Mouse (Mus musculus) forebrain, postnatal 0 days (tissue): ENCODE results near the gene Apba2. TPM values are rescaled to one million over a fixed set of nuclear protein-coding genes. Genes with fewer than 3 reads are reported as not detected.
A peak's percentile ranks its signal among the peaks of the same experiment; 100 is the strongest.

Experiments used
- ATAC-seq: fragments of 200-750 bp; cut with Nextera tagmentation; 2 replicates; pipeline ENCODE4 v1.8.0; 2017; ENCODE audit warnings: mild to moderate bottlenecking, moderate library complexity
- DNase-seq: peaks from one replicate; pipeline ENCODE4 v3.0.0-alpha.2; 2015
- H3K27ac ChIP-seq: fragments of 300-500 bp; sonication (generic); 2 replicates; pipeline ENCODE4 v1.5.1; 2014; ENCODE audit warnings: low read depth, mild to moderate bottlenecking, antibody characterized with exemption, low read length, moderate library complexity, mixed read lengths
- H3K27me3 ChIP-seq: fragments of 300-500 bp; sonication (generic); 2 replicates; pipeline ENCODE4 v1.6.1; 2014; ENCODE audit warnings: mild to moderate bottlenecking, low read length, mixed read lengths; ENCODE audit not compliant: insufficient read depth
- H3K36me3 ChIP-seq: fragments of 300-500 bp; sonication (generic); 2 replicates; pipeline ENCODE4 v1.6.1; 2014; ENCODE audit warnings: mild to moderate bottlenecking, moderate library complexity; ENCODE audit not compliant: insufficient read depth
- H3K4me1 ChIP-seq: fragments of 300-500 bp; sonication (generic); 2 replicates; pipeline ENCODE4 v1.6.1; 2014; ENCODE audit warnings: antibody characterized with exemption; ENCODE audit not compliant: insufficient read depth
- H3K4me2 ChIP-seq: fragments of 300-500 bp; sonication (generic); 2 replicates; pipeline ENCODE4 v1.6.1; 2014; ENCODE audit warnings: low read depth, mild to moderate bottlenecking, moderate library complexity
- H3K4me3 ChIP-seq: fragments of 300-500 bp; sonication (generic); 2 replicates; pipeline ENCODE4 v1.5.1; 2014; ENCODE audit warnings: low read depth, low read length, mixed read lengths
- H3K9ac ChIP-seq: fragments of 300-500 bp; sonication (generic); 2 replicates; pipeline ENCODE4 v1.6.1; 2014; ENCODE audit warnings: mild to moderate bottlenecking
- H3K9me3 ChIP-seq: fragments of 300-500 bp; sonication (generic); 2 replicates; pipeline ENCODE4 v1.6.1; 2016; ENCODE audit warnings: low read length
- CTCF ChIP-seq: sonication (generic); IDR thresholded peaks from 2 replicates; pipeline ENCODE4 v1.5.1; 2016; ENCODE audit warnings: antibody characterized with exemption, control low read depth, low read depth
- WGBS: fragments of 180-500 bp; shearing (Covaris S2); extraction: QIAGEN DNeasy Blood & Tissue Kit; methylation state at CpG from one replicate; pipeline ENCODE4 v1.1.7; 2014; 5-methylcytosine and 5-hydroxymethylcytosine counted together
- polyA plus RNA-seq: library from polyadenylated mRNA; unstranded; fragments of >200 nt; fragmentation: Nextera tagmentation; extraction: Ambion mirVana; gene quantifications from 2 replicates; pipeline ENCODE4 v1.2.1, GENCODE M21; 2015
- total RNA-seq: library from RNA; depleted of rRNA; stranded (reverse); fragments of >200 nt; gene quantifications from 2 replicates; pipeline ENCODE4 v1.2.3, GENCODE M21; 2014

Gene Apba2
- total and polyA plus RNA-seq, 2 experiments from 2014 or later: 227 to 332 TPM

GRCm38 (mm10) chr7:64741333-64742307 lies 240.1 kb downstream of the Apba2 start:
- no peak overlapping the region for H3K4me2 ChIP-seq
- no peaks in the 10 kb centered on the region for H3K27me3 ChIP-seq
- H3K36me3 ChIP-seq: peaks cover 45% of the 10 kb centered on the region
- DNase-seq (peak; percentile 96), ATAC-seq (peak; percentile 95)
- H3K9ac ChIP-seq: no peak overlapping the region
- H3K4me3 ChIP-seq: no peak overlapping the region
- TF ChIP-seq CTCF: peak; percentile 99
- WGBS: 23% methylated on average over 8 of the region's 8 CpGs
- H3K27ac ChIP-seq: peak overlapping the region; percentile 50
- no peaks in the 10 kb centered on the region for H3K4me1 ChIP-seq
- no peaks in the 10 kb centered on the region for H3K9me3 ChIP-seq

DNA sequence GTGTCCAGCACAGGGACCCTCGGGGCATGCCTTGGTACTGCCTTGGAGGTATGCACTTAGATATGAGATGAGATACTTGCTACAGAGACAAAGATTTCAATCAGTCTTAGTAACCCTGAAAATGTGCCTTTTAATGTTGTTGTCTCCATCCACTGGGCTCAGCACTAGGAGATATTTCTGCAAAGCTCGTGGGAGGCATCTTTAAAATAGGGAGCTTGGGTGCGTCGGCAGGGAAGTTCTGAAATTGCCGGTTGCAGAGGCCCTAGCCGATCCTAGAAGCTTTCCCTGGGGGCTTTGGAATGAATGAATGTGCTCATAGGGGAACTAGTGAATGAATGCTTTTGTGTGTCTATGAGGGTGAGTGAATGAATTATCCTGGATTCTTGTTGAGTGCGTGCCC lies 242.1 kb downstream of the Apba2 start:
- no peak overlapping the region for H3K9ac ChIP-seq
- no peak overlapping the region for H3K27ac ChIP-seq
- peaks cover 49% of the 10 kb centered on the region for H3K36me3 ChIP-seq
- DNase-seq (no peak), ATAC-seq (no peak)
- no peak for TF ChIP-seq CTCF
- 92% methylated on average over 7 of the region's 7 CpGs for WGBS
- H3K4me3 ChIP-seq: no peak overlapping the region
- H3K27me3 ChIP-seq: no peaks in the 10 kb centered on the region
- H3K9me3 ChIP-seq: no peaks in the 10 kb centered on the region
- H3K4me1 ChIP-seq: no peaks in the 10 kb centered on the region
- no peak overlapping the region for H3K4me2 ChIP-seq

GRCm38 (mm10) chr7:64751465-64751864 lies 250.0 kb downstream of the Apba2 start:
- peak; percentile 96 for TF ChIP-seq CTCF
- DNase-seq: peak; percentile 87
- H3K27me3 ChIP-seq: no peaks in the 10 kb centered on the region
- ATAC-seq: peak; percentile 89
- H3K9me3 ChIP-seq: no peaks in the 10 kb centered on the region
- H3K4me2 ChIP-seq: no peak overlapping the region
- WGBS: 22% methylated on average over 5 of the region's 5 CpGs
- H3K4me1 ChIP-seq: no peaks in the 10 kb centered on the region
- H3K4me3 ChIP-seq: no peak overlapping the region
- H3K36me3 ChIP-seq: peaks cover 27% of the 10 kb centered on the region
- H3K9ac ChIP-seq: no peak overlapping the region
- no peak overlapping the region for H3K27ac ChIP-seq

DNA sequence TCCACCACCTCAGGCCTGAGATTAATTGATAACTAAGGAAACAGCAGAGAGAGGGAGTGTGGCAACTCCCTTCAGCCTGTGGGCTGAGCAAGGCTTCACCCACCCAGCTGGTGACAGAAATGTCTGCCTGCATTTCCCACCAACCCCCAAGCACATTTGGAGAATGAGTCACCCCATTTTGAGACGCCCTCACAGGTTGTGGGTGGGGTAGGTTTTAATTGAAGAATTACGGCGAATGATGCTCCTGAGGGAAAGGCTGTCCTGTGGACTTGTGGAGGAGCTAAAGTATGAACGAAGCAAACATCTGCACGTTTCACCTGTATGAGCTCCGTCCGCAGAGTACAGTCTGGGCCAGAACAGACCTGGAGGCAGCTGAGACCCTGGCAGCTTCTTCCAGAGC lies 250.6 kb downstream of the Apba2 start:
- H3K4me1 ChIP-seq: no peaks in the 10 kb centered on the region
- no peak for TF ChIP-seq CTCF
- H3K9ac ChIP-seq: no peak overlapping the region
- ATAC-seq (no peak), DNase-seq (no peak)
- H3K27ac ChIP-seq: no peak overlapping the region
- no peaks in the 10 kb centered on the region for H3K27me3 ChIP-seq
- no peaks in the 10 kb centered on the region for H3K9me3 ChIP-seq
- H3K36me3 ChIP-seq: peaks cover 27% of the 10 kb centered on the region
- WGBS: 96% methylated on average over 7 of the region's 7 CpGs
- H3K4me2 ChIP-seq: no peak overlapping the region
- no peak overlapping the region for H3K4me3 ChIP-seq

- ATAC-seq (no peak), DNase-seq (no peak)
- WGBS: 82% methylated on average over 6 of the region's 6 CpGs
- peaks cover 16% of the 10 kb centered on the region for H3K36me3 ChIP-seq
- H3K4me3 ChIP-seq: no peak overlapping the region
- TF ChIP-seq CTCF: no peak
- H3K27ac ChIP-seq: no peak overlapping the region
- H3K9ac ChIP-seq: no peak overlapping the region
- no peaks in the 10 kb centered on the region for H3K9me3 ChIP-seq
- H3K27me3 ChIP-seq: no peaks in the 10 kb centered on the region
- no peaks in the 10 kb centered on the region for H3K4me1 ChIP-seq
- H3K4me2 ChIP-seq: no peak overlapping the region
Observed at GRCm38 (mm10) chr7:64753678-64754077, 252.2 kb downstream of the Apba2 start.

- Histone ChIP-seq H3K9me3 (no peaks in the 10 kb centered on the region), H3K4me3 (no peak overlapping the region), H3K27me3 (no peaks in the 10 kb centered on the region), H3K4me2 (no peak overlapping the region), H3K27ac (no peak overlapping the region), H3K9ac (no peak overlapping the region), H3K36me3 (peaks cover 16% of the 10 kb centered on the region), H3K4me1 (no peaks in the 10 kb centered on the region)
- 87% methylated on average over 7 of the region's 7 CpGs for WGBS
- no peak for ATAC-seq
- DNase-seq: no peak
- no peak for TF ChIP-seq CTCF
Observed at GRCm38 (mm10) chr7:64754161-64754560, 252.7 kb downstream of the Apba2 start.

DNA sequence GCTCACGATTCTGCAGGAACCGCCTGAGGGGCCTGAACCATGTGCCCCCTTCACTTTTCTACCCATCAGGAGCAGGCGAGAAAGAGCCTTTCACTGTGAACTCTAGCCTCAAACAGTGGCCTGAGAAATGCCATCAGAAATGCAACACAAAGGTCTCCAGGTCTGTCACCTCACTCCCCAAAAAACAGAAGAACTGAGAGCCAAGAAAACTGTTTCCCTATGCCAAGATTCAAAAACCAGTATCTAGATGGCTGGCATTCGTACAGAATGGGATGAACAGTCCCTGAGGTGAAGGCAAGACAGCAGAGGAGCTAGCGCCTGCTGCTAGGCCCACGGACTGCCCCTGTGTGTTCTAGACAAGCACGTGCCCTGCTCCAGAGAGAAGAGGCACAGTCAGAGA lies 253.6 kb downstream of the Apba2 start:
- Histone ChIP-seq H3K4me2 (no peak overlapping the region), H3K36me3 (peaks cover 12% of the 10 kb centered on the region), H3K4me1 (no peaks in the 10 kb centered on the region), H3K27ac (no peak overlapping the region), H3K4me3 (no peak overlapping the region), H3K9ac (no peak overlapping the region), H3K27me3 (no peaks in the 10 kb centered on the region), H3K9me3 (no peaks in the 10 kb centered on the region)
- no peak for TF ChIP-seq CTCF
- DNase-seq (no peak), ATAC-seq (no peak)
- WGBS: 87% methylated on average over 7 of the region's 7 CpGs
